Mouse (Mus musculus): ENCODE measurements at regions not wholly inside any gene's neighbourhood (a gene's known extent, or its start where the extent isn't known, plus 50 kb on each side); places are given as distances from the start of the nearest gene placed in this dataset.

- Histone ChIP-seq H3K27me3 (replicated peaks) (no peaks in the 10 kb centered on the region), H3K4me2 (replicated peaks) (no peak overlapping the region), H3K27ac (no peak overlapping the region), H3K9ac (no peak overlapping the region), H3K4me3 (replicated peaks) (no peak overlapping the region), H3K36me3 (no peaks in the 10 kb centered on the region), H3K4me1 (replicated peaks) (no peaks in the 10 kb centered on the region), H3K9me3 (no peaks in the 10 kb centered on the region)
- WGBS: 90% methylated on average over 1 of the region's 1 CpGs
- no peak for ATAC-seq
Observed at GRCm38 (mm10) chr14:97694238-97694637, 475.3 kb downstream of the Dach1 start.

GRCm38 (mm10) chr14:97684617-97685016, 484.9 kb downstream of the Dach1 start:
- no peaks in the 10 kb centered on the region for H3K9me3 ChIP-seq
- H3K36me3 ChIP-seq: no peaks in the 10 kb centered on the region
- H3K4me3 ChIP-seq (replicated peaks): no peak overlapping the region
- H3K4me2 ChIP-seq (replicated peaks): no peak overlapping the region
- peak; percentile 53; the same call in 1 of the 2 replicates for ATAC-seq
- no peak overlapping the region for H3K27ac ChIP-seq
- no peak overlapping the region for H3K9ac ChIP-seq
- no peaks in the 10 kb centered on the region for H3K4me1 ChIP-seq (replicated peaks)
- 45% methylated on average over 3 of the region's 3 CpGs for WGBS
- H3K27me3 ChIP-seq (replicated peaks): no peaks in the 10 kb centered on the region

DNA sequence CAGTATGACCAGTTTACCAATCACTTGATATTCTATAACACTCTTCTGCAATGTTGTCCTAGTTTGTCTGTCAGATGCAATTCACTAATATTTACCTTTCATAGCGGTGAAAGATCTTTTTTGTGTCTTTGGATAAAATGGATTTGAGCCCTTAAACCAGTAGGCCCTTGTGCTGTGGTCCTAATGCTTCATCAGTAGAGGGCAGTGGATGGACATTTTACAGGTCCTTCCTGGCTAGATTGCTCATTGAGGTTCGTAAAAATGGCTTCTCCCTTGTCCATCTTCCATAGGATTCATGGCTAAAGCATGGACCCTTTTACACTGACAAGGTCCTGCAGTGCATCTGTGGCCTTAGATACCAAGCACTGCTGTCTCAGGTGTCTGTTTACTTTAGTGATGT, 501.8 kb downstream of the Dach1 start:
- Histone ChIP-seq H3K9me3 (no peaks in the 10 kb centered on the region), H3K36me3 (no peaks in the 10 kb centered on the region), H3K27ac (no peak overlapping the region), H3K4me1 (replicated peaks) (no peaks in the 10 kb centered on the region), H3K27me3 (replicated peaks) (no peaks in the 10 kb centered on the region), H3K4me2 (replicated peaks) (no peak overlapping the region), H3K4me3 (replicated peaks) (no peak overlapping the region), H3K9ac (no peak overlapping the region)
- no peak for ATAC-seq
- WGBS: 69% methylated on average over 2 of the region's 2 CpGs

GRCm38 (mm10) chr14:97638187-97638792, 531.3 kb downstream of the Dach1 start:
- no peaks in the 10 kb centered on the region for H3K4me1 ChIP-seq (replicated peaks)
- no peak overlapping the region for H3K27ac ChIP-seq
- WGBS: 89% methylated on average over 4 of the region's 4 CpGs
- no peak overlapping the region for H3K4me3 ChIP-seq (replicated peaks)
- H3K4me2 ChIP-seq (replicated peaks): no peak overlapping the region
- no peaks in the 10 kb centered on the region for H3K27me3 ChIP-seq (replicated peaks)
- no peak overlapping the region for H3K9ac ChIP-seq
- no peaks in the 10 kb centered on the region for H3K36me3 ChIP-seq
- no peaks in the 10 kb centered on the region for H3K9me3 ChIP-seq
- ATAC-seq: no peak

GRCm38 (mm10) chr14:97611438-97611837, 558.1 kb downstream of the Dach1 start:
- H3K27ac ChIP-seq: no peak overlapping the region
- 56% methylated on average over 1 of the region's 1 CpGs for WGBS
- no peak overlapping the region for H3K9ac ChIP-seq
- ATAC-seq: no peak
- no peaks in the 10 kb centered on the region for H3K9me3 ChIP-seq
- H3K4me3 ChIP-seq (replicated peaks): no peak overlapping the region
- H3K27me3 ChIP-seq (replicated peaks): no peaks in the 10 kb centered on the region
- no peaks in the 10 kb centered on the region for H3K36me3 ChIP-seq
- H3K4me2 ChIP-seq (replicated peaks): no peak overlapping the region
- H3K4me1 ChIP-seq (replicated peaks): no peaks in the 10 kb centered on the region

GRCm38 (mm10) chr14:97596694-97597093, 572.9 kb downstream of the Dach1 start:
- Histone ChIP-seq H3K9ac (no peak overlapping the region), H3K27ac (no peak overlapping the region), H3K4me1 (replicated peaks) (no peaks in the 10 kb centered on the region), H3K27me3 (replicated peaks) (no peaks in the 10 kb centered on the region), H3K4me3 (replicated peaks) (no peak overlapping the region), H3K9me3 (no peaks in the 10 kb centered on the region), H3K4me2 (replicated peaks) (no peak overlapping the region), H3K36me3 (no peaks in the 10 kb centered on the region)
- WGBS: 79% methylated on average over 5 of the region's 5 CpGs
- no peak for ATAC-seq

GRCm38 (mm10) chr14:97588611-97589010, 581.0 kb downstream of the Dach1 start:
- no peaks in the 10 kb centered on the region for H3K9me3 ChIP-seq
- H3K4me2 ChIP-seq (replicated peaks): 0 out of 2 replicates have a peak overlapping the region, but pooled peaks have one; percentile 9
- no peak overlapping the region for H3K27ac ChIP-seq
- WGBS: 58% methylated on average over 4 of the region's 4 CpGs
- 0 out of 2 replicates have a peak, but pooled peaks cover 4% of the 10 kb centered on the region for H3K4me1 ChIP-seq (replicated peaks)
- H3K9ac ChIP-seq: no peak overlapping the region
- no peaks in the 10 kb centered on the region for H3K27me3 ChIP-seq (replicated peaks)
- no peaks in the 10 kb centered on the region for H3K36me3 ChIP-seq
- H3K4me3 ChIP-seq (replicated peaks): no peak overlapping the region
- no peak for ATAC-seq

DNA sequence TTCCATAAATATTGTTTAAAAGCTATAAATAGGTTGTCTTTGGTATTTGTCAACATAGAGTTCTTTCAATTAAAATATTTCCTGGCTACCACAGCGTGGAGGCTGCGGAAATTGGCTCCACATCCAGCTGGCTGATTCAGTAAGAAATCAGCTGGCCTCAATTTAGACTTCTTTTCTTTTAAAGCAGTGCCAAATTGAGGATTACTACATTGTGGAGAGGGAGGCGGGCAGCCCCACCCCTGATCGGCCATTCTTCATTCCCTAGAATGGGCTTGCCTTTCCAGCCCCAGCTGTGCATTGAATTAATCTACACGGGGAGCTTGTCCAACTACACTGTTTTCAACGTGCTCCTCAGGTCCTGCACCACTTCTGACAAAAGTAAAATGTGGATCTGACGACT, 581.4 kb downstream of the Dach1 start:
- H3K4me1 ChIP-seq (replicated peaks): 0 out of 2 replicates have a peak, but pooled peaks cover 4% of the 10 kb centered on the region
- 0 out of 2 replicates have a peak overlapping the region, but pooled peaks have one; percentile 9 for H3K4me2 ChIP-seq (replicated peaks)
- H3K4me3 ChIP-seq (replicated peaks): no peak overlapping the region
- no peak overlapping the region for H3K27ac ChIP-seq
- H3K9me3 ChIP-seq: no peaks in the 10 kb centered on the region
- H3K27me3 ChIP-seq (replicated peaks): no peaks in the 10 kb centered on the region
- H3K36me3 ChIP-seq: no peaks in the 10 kb centered on the region
- WGBS: 43% methylated on average over 7 of the region's 7 CpGs
- ATAC-seq: no peak
- H3K9ac ChIP-seq: no peak overlapping the region

- Histone ChIP-seq H3K27ac (no peak overlapping the region), H3K27me3 (replicated peaks) (no peaks in the 10 kb centered on the region), H3K4me1 (replicated peaks) (0 out of 2 replicates have a peak, but pooled peaks cover 4% of the 10 kb centered on the region), H3K36me3 (no peaks in the 10 kb centered on the region), H3K9me3 (no peaks in the 10 kb centered on the region), H3K4me2 (replicated peaks) (no peak overlapping the region), H3K9ac (no peak overlapping the region), H3K4me3 (replicated peaks) (no peak overlapping the region)
- no peak; the same call in 1 of the 2 replicates for ATAC-seq
- 15% methylated on average over 4 of the region's 4 CpGs for WGBS
Observed at GRCm38 (mm10) chr14:97586962-97587361, 582.6 kb downstream of the Dach1 start.

DNA sequence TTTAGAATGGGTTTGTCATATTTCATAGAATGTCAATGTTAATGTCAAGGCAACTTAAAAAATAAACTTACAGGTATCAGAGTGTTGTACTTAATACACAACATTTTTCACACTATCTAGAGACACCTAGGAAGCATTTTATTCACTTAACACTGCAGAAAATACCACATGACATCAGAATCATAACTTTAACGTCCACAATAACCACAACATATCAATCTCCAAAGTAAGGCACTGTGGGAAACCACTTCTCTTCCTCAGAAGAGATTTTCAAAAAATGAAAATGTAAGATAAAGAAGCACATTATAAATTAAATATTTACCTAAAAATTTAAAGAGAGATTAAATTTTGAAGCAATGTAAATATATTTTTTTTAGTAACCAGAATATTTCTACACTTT, 599.3 kb downstream of the Dach1 start:
- ATAC-seq: no peak
- WGBS: 57% methylated on average over 1 of the region's 1 CpGs

GRCm38 (mm10) chr14:97560121-97560907, 609.3 kb downstream of the Dach1 start:
- Histone ChIP-seq H3K4me3 (replicated peaks) (no peak overlapping the region), H3K27me3 (replicated peaks) (no peaks in the 10 kb centered on the region), H3K4me2 (replicated peaks) (no peak overlapping the region), H3K27ac (no peak overlapping the region), H3K36me3 (no peaks in the 10 kb centered on the region), H3K9ac (no peak overlapping the region), H3K9me3 (no peaks in the 10 kb centered on the region), H3K4me1 (replicated peaks) (no peaks in the 10 kb centered on the region)
- 43% methylated on average over 7 of the region's 7 CpGs for WGBS
- ATAC-seq: no peak

More for the DNA sequence above, 599.3 kb downstream of the Dach1 start:
- Histone ChIP-seq H3K36me3 (no peaks in the 10 kb centered on the region), H3K4me1 (replicated peaks) (no peaks in the 10 kb centered on the region), H3K4me2 (replicated peaks) (no peak overlapping the region), H3K4me3 (replicated peaks) (no peak overlapping the region), H3K9ac (no peak overlapping the region), H3K27ac (no peak overlapping the region), H3K9me3 (no peaks in the 10 kb centered on the region), H3K27me3 (replicated peaks) (no peaks in the 10 kb centered on the region)

DNA sequence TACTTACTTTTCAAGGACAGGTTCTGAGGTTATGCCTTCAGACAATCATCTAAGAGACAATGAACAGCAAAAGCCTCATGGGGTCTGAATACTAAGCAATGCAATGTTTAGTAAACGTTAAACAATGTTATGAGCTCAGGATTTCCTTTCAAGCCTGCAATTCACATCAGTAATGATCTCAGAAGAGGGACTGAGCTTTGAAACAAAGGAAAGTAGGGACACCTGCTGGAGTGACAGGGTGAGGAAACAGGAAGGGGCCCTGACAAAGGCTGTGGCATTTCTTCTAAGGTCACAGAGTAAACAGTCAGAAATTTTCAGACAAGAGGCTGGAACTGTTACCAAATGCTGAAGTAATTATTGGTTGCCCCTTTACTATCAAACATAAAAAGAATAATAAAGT, 610.0 kb downstream of the Dach1 start:
- Histone ChIP-seq H3K27ac (no peak overlapping the region), H3K4me1 (replicated peaks) (no peaks in the 10 kb centered on the region), H3K9ac (no peak overlapping the region), H3K36me3 (no peaks in the 10 kb centered on the region), H3K4me3 (replicated peaks) (no peak overlapping the region), H3K27me3 (replicated peaks) (no peaks in the 10 kb centered on the region), H3K9me3 (no peaks in the 10 kb centered on the region), H3K4me2 (replicated peaks) (no peak overlapping the region)
- no peak; the same call in 1 of the 2 replicates for ATAC-seq
- 2% methylated on average over 1 of the region's 1 CpGs for WGBS

- no peak for ATAC-seq
- no peak overlapping the region for H3K27ac ChIP-seq
- 70% methylated on average over 2 of the region's 2 CpGs for WGBS
- no peaks in the 10 kb centered on the region for H3K9me3 ChIP-seq
- H3K36me3 ChIP-seq: no peaks in the 10 kb centered on the region
- H3K4me1 ChIP-seq (replicated peaks): no peaks in the 10 kb centered on the region
- no peak overlapping the region for H3K4me3 ChIP-seq (replicated peaks)
- H3K9ac ChIP-seq: no peak overlapping the region
- no peaks in the 10 kb centered on the region for H3K27me3 ChIP-seq (replicated peaks)
- no peak overlapping the region for H3K4me2 ChIP-seq (replicated peaks)
Observed at GRCm38 (mm10) chr14:97558289-97558688, 611.3 kb downstream of the Dach1 start.

Measured in intestine, embryonic 15.5 days (tissue).